Mouse (Mus musculus) NIH3T3 (cell line): ENCODE measurements at regions not wholly inside any gene's neighbourhood (a gene's known extent, or its start where the extent isn't known, plus 50 kb on each side); places are given as distances from the start of the nearest gene placed in this dataset.

ENCODE experiments used
- DNase-seq: peaks from one replicate; pipeline ENCODE4 v3.0.0-alpha.2; 2012; ENCODE audit warnings: low read depth

DNA sequence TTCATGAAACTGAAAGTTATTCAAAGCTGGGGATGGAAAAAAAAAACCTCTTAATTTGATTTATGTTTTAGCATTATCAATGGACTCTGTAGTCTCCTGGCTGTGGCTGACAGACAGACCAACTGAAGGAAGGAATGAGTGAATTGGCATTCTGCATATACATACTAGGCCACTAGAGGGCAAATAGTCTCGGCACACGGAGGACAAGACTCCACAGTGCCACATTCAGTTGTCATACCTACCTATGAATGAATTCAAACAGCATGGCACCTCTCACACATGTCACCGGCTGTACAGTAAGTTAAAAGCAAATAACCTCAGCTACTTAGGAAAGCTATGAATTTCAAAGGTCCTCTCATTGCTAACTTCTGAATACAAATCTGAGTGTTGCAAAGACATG is 200.5 kb downstream of the Rab11fip2 start:
- DNase-seq, result peak; percentile 71

DNA sequence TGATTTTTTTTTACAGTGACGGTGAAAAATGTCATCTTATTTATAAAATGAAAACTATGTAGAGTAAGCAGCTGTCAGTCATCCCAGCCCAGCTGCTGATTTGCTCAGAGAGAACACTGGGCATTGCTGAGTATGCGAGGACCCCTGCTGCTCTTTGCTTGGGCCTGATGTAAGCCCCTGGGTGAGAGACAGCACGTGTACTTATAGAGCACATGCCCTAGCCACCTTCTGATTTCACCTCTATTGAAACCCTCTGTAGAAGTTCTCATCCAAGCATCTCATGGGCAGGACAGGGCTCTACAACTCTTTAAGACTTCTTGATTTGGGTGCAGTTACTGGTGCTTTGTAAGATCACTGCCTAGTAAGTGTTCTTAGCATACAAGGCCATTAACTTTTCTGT is 182.2 kb downstream of the Rab11fip2 start:
- no peak for DNase-seq

DNA sequence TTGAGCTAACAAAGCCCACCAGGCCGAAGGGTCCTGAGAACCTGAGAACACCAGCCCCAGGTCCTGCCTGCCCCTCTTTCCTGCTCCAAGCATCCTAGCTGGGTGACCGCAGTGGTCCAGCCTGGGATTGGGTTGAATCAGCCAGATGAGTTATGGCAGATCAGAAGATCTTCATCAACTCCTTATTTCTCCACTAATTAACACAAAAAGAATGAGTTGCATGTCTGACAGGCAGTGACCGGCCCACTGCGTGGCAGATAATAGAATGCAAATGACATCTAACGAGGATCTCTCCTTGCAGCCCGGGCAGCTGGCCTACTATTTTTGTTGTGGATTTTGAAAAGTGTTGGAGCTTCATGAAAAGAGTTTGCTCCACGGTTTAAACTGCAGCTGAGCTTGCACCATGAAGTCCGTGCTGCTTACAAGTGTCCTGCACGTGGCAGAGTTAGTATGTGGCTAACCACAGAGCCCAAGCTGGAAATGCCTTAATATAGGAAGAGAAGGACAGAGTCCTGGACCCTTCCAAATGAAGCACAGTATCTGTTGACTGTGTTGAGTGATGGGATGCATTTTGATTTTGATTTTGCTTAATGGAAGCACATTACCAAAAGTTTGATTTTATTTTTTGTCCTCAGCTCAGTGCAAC is 158.9 kb downstream of the Rab11fip2 start:
- no peak for DNase-seq

DNA sequence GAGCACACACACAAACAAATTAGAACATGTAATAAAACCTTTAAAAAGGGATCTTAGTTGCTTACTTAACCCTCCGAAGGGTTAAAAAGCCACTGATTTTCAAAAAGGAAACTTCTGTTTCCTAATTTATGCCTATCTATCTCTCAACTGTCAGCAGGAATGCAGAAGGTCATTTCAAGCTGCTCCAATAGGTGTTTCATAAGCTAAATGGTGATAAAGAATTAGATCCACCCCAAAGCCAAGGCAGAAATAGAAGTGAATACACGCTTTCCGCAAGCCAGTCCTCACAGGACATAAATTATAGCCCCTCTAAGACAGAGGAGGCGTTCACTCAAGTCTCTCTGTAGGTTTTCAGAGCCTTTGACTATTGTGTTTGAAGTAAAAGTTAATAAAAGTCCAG is 112.2 kb downstream of the Rab11fip2 start:
- no peak for DNase-seq

DNA sequence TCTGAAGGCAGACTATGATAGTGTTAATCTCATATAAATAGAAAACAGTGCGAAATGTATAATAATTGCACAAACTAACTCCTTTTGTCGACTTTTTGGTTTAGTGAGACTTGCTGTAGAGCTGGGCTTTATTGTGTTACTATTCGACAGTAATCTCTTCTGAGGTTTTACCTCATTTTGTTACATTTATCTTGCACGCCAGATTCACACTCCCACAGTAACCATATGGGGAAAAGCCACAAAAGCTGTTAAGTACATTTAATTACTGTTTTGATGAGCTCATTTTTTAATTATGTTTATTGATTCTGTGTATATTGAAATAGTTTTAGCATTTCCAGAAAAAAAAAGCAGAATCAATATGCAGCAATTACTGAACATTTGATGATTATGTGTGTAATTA is 106.3 kb downstream of the Rab11fip2 start:
- DNase-seq, result no peak

DNA sequence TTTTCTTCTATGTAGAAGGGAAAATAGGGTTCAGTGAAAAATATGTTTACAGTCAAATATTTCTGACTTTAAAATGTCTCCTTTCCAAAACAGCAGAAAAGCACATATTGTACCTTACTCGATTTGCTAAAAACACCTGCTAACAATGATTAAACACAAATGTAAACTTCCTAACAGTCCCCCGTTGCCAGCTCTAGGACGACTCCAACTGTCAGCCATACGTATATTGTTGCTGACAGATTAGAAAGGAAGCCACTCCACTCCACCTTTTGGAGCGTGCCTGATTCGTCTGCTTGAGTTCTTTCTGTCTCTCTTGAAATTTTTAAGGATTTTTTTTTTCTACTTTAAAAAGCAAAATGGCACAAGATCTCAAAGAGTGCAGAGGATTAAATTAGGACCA is 105.8 kb downstream of the Rab11fip2 start:
- DNase-seq, result no peak

DNA sequence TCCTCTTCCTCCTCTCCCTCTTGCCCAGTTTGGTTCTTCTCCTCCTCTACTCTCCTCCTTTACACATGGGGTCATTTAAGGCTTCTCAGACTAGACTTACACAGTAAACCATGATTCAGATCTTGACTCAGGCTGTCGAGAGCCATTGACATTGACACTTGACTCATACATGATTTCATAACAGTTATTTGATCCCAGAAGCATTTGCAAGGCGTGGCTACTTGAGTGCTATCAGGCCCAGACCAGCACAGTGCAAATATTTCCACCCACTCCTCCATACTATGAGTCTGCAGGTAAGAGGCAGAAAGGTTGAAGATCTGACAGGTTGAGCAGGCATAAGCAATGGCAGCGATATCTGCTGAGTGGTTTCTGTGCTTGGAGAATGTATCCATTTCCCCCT is 99.2 kb downstream of the Rab11fip2 start:
- DNase-seq, result peak; percentile 84

DNA sequence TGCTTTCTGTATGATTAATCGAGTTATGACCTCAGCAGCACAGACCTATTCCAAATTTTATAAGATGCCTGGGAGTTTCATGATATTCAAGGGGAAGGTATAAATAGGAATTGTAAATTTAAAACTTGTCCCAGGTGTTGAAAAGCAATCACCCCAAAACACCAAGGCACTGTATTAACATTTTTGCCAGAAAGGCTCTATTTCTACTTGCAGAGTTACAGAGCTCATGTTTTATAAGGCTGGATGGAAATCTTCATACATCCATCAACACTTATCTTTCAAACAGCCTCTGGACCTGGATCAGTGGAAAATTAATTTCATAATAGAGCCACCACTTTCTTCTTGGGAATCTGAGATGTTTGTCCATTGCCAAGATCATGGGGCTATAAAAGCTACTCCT is 96.6 kb downstream of the Rab11fip2 start:
- DNase-seq, result no peak

DNA sequence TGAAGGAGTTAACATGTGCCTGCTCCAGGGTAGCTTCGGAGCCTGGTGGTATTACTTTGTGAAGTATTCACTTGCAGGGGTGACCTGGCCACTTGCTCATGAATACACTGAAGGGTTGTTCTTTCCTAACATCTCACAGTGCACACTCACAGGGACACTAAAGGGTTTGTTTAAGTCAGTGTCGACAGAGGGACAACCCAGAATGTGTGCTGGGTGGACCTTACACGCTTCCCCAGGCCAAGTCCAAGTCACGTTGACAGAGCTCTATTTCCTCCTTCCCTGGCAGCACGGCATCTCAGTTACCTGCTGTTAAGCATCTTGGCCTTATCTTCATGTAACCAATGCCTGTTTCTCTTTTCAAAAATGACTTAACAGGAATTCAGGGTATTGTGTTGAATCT is 92.8 kb downstream of the Rab11fip2 start:
- no peak for DNase-seq

DNA sequence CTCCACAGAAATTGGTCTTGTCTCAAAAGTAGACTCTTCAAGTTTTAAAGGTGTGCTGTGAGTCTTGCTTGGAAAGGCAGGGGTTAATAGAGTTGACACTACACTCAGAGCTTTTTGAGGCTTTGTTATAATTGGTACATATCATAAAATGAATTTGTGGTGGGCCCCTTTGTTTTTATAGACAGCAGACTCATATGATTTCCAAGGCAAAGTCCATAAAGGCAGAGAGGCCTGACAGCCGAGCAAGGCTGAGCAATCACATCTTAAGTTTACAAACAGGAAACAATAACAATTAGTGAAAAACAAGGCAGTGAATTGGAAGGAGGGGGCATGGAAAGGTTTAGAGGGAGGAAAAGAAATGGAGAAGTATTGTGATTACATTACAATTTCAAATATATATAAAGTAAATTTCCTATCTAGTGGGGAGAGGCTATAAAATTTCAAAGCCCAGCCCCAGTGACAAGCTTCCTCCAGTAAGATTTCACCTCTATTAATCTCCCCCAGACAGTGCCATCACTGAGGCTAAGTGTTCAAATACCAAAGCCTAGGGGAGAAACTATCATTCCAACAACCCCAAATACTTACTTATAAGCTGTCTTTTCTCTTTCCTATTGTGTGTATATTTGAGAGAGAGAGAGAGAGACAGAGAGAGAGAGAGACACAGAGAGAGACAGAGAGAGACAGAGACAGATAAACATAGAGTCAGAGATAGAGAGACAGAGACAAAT is 91.3 kb downstream of the Rab11fip2 start:
- DNase-seq, result no peak
